Mouse (Mus musculus) stomach, postnatal 0 days (tissue): ENCODE results near the gene Tpi1. TPM values are rescaled to one million over a fixed set of nuclear protein-coding genes. Genes with fewer than 3 reads are reported as not detected.
A peak's percentile ranks its signal among the peaks of the same experiment; 100 is the strongest.

Experiments
- ATAC-seq: fragments of 200-750 bp; cut with Nextera tagmentation; 2 replicates; pipeline ENCODE4 v1.8.0; 2017; ENCODE audit not compliant: low FRiP score, low TSS enrichment
- DNase-seq: peaks from one replicate; pipeline ENCODE4 v3.0.0-alpha.2; 2016; ENCODE audit warnings: low spot score
- H3K27ac ChIP-seq: fragments of 300-500 bp; sonication (generic); replicated peaks from 2 replicates; pipeline ENCODE4 v1.5.1; 2014; ENCODE audit warnings: mild to moderate bottlenecking, control low read depth
- H3K27me3 ChIP-seq: fragments of 300-500 bp; sonication (generic); 2 replicates; pipeline ENCODE4 v1.6.1; 2014; ENCODE audit warnings: low read length; ENCODE audit not compliant: control insufficient read depth, insufficient read depth
- H3K36me3 ChIP-seq: fragments of 300-500 bp; sonication (generic); 2 replicates; pipeline ENCODE4 v1.6.1; 2014; ENCODE audit warnings: low read length, mixed read lengths; ENCODE audit not compliant: control insufficient read depth, insufficient read depth
- H3K4me1 ChIP-seq: fragments of 300-500 bp; sonication (generic); replicated peaks from 2 replicates; pipeline ENCODE4 v1.6.1; 2014; ENCODE audit warnings: antibody characterized with exemption; ENCODE audit not compliant: control insufficient read depth, insufficient read depth
- H3K4me2 ChIP-seq: fragments of 300-500 bp; sonication (generic); replicated peaks from 2 replicates; pipeline ENCODE4 v1.6.1; 2014; ENCODE audit warnings: low read depth, mild to moderate bottlenecking, control low read depth, moderate library complexity
- H3K4me3 ChIP-seq: fragments of 300-500 bp; sonication (generic); 2 replicates; pipeline ENCODE4 v1.5.1; 2014; ENCODE audit warnings: low read depth, low read length, control low read depth
- H3K9ac ChIP-seq: fragments of 300-500 bp; sonication (generic); 2 replicates; pipeline ENCODE4 v1.6.1; 2014; ENCODE audit warnings: mild to moderate bottlenecking, low read length, control low read depth, mixed read lengths
- H3K9me3 ChIP-seq: fragments of 300-500 bp; sonication (generic); 2 replicates; pipeline ENCODE4 v1.6.1; 2016; ENCODE audit warnings: low read length; ENCODE audit not compliant: control insufficient read depth
- CTCF ChIP-seq: IDR thresholded peaks from 2 replicates; pipeline ENCODE4 v1.5.1; 2016; ENCODE audit warnings: antibody characterized with exemption, low read depth, mild to moderate bottlenecking, moderate library complexity
- EP300 ChIP-seq: optimal IDR thresholded peaks from 2 replicates; pipeline ENCODE3; 2016; ENCODE audit warnings: antibody characterized with exemption
- WGBS: fragments of 180-500 bp; shearing (Covaris S2); extraction: QIAGEN DNeasy Blood & Tissue Kit; methylation state at CpG from one replicate; pipeline ENCODE4 v1.1.7; 2014; 5-methylcytosine and 5-hydroxymethylcytosine counted together
- polyA plus RNA-seq: library from polyadenylated mRNA; unstranded; fragments of >200 nt; fragmentation: Nextera tagmentation; extraction: Ambion mirVana; gene quantifications from 2 replicates; pipeline ENCODE4 v1.2.1, GENCODE M21; 2015

The Tpi1 gene
- polyA plus RNA-seq, 1 experiment from 2014 or later = 465 TPM

- TF ChIP-seq EP300 = no peak
- TF ChIP-seq CTCF = no peak
- Histone ChIP-seq H3K27me3 (no peaks in the 10 kb centered on the region), H3K4me3 (peak within 1 kb of the TSS; percentile 63), H3K27ac (no peak within 1 kb of the TSS), H3K4me1 (no peaks in the 10 kb centered on the region), H3K36me3 (no peaks in the 10 kb centered on the region), H3K4me2 (peak within 1 kb of the TSS; percentile 77), H3K9me3 (no peaks in the 10 kb centered on the region), H3K9ac (peak within 1 kb of the TSS; percentile 65)
- ATAC-seq (peak; percentile 81), DNase-seq (peak; percentile 75)
- under 1% methylated on average over 54 of the region's 54 CpGs for WGBS
Observed at GRCm38 (mm10) chr6:124769101-124769765, 44.9 kb downstream of the Tpi1 start, which contains the start of gene Eno2. Gene Eno2 (minus strand): TSS chr6:124769673.

GRCm38 (mm10) chr6:124768704-124769044 lies 45.4 kb downstream of the Tpi1 start:
- H3K36me3 ChIP-seq = no peaks in the 10 kb centered on the region
- DNase-seq (no peak), ATAC-seq (no peak)
- no peaks in the 10 kb centered on the region for H3K9me3 ChIP-seq
- H3K4me2 ChIP-seq = peak overlapping the region; percentile 77
- no peak overlapping the region for H3K27ac ChIP-seq
- H3K4me1 ChIP-seq = no peaks in the 10 kb centered on the region
- TF ChIP-seq EP300 (no peak), CTCF (no peak)
- WGBS = 9% methylated on average over 9 of the region's 9 CpGs
- no peaks in the 10 kb centered on the region for H3K27me3 ChIP-seq
- peak overlapping the region; percentile 63 for H3K4me3 ChIP-seq
- peak overlapping the region; percentile 65 for H3K9ac ChIP-seq

GRCm38 (mm10) chr6:124767920-124768703 lies 46.0 kb downstream of the Tpi1 start:
- 41% methylated on average over 19 of the region's 19 CpGs for whole genome bisulfite sequencing
- no peak for DNase-seq

GRCm38 (mm10) chr6:124767536-124767919 lies 46.6 kb downstream of the Tpi1 start:
- ATAC-seq = no peak
- WGBS = 60% methylated on average over 4 of the region's 4 CpGs
- H3K4me2 ChIP-seq = 0 out of 2 replicates have a peak overlapping the region, but pooled peaks have one; percentile 5
- no peaks in the 10 kb centered on the region for H3K27me3 ChIP-seq
- no peaks in the 10 kb centered on the region for H3K4me1 ChIP-seq
- TF ChIP-seq EP300 (no peak), CTCF (no peak)
- no peak overlapping the region for H3K4me3 ChIP-seq
- no peak for DNase-seq
- no peak overlapping the region for H3K9ac ChIP-seq
- H3K27ac ChIP-seq = no peak overlapping the region
- no peaks in the 10 kb centered on the region for H3K36me3 ChIP-seq
- no peaks in the 10 kb centered on the region for H3K9me3 ChIP-seq

More at GRCm38 (mm10) chr6:124767920-124768703, 46.0 kb downstream of the Tpi1 start:
- Histone ChIP-seq H3K4me2 (peak overlapping the region; percentile 77), H3K9ac (peak overlapping the region; percentile 65; the same call in 1 of the 2 replicates), H3K9me3 (no peaks in the 10 kb centered on the region), H3K4me1 (no peaks in the 10 kb centered on the region), H3K36me3 (no peaks in the 10 kb centered on the region), H3K27ac (no peak overlapping the region), H3K27me3 (no peaks in the 10 kb centered on the region), H3K4me3 (peak overlapping the region; percentile 63)
- ATAC-seq = peak; percentile 36; the same call in 1 of the 2 replicates
- TF ChIP-seq EP300 (no peak), CTCF (no peak)

GRCm38 (mm10) chr6:124765951-124766350 lies 48.1 kb downstream of the Tpi1 start:
- no peaks in the 10 kb centered on the region for H3K36me3 ChIP-seq
- no peak overlapping the region for H3K4me2 ChIP-seq
- no peaks in the 10 kb centered on the region for H3K4me1 ChIP-seq
- WGBS = 78% methylated on average over 7 of the region's 7 CpGs
- H3K27ac ChIP-seq = no peak overlapping the region
- TF ChIP-seq EP300 (no peak), CTCF (no peak)
- DNase-seq (no peak), ATAC-seq (no peak)
- H3K9me3 ChIP-seq = no peaks in the 10 kb centered on the region
- no peak overlapping the region for H3K4me3 ChIP-seq
- H3K9ac ChIP-seq = no peak overlapping the region
- no peaks in the 10 kb centered on the region for H3K27me3 ChIP-seq

Other genes with a start within 250 kb of the Tpi1 start
- gene C1rb, start 244.0 kb downstream of the Tpi1 start, polyA plus RNA-seq = not detected in 2 replicates
- 0.05 TPM in 1 of 2 replicates, not detected in the other for gene C1s2, start 178.2 kb downstream of the Tpi1 start, polyA plus RNA-seq
- 78.8 and 79.6 TPM in 2 replicates for gene Lpcat3, start 151.3 kb downstream of the Tpi1 start, polyA plus RNA-seq
- gene Emg1, start 102.1 kb downstream of the Tpi1 start, polyA plus RNA-seq = 93.9 and 94.8 TPM in 2 replicates
- gene Phb2, start 102.0 kb downstream of the Tpi1 start, polyA plus RNA-seq = 230 and 237 TPM in 2 replicates
- 13.1 and 15.8 TPM in 2 replicates for gene Ptpn6, start 75.6 kb downstream of the Tpi1 start, polyA plus RNA-seq
- 292 and 310 TPM in 2 replicates for gene Grcc10, start 72.9 kb downstream of the Tpi1 start, polyA plus RNA-seq
- not detected in 2 replicates for gene Gm45234, start 58.3 kb downstream of the Tpi1 start, polyA plus RNA-seq
- gene Atn1, start 57.8 kb downstream of the Tpi1 start, polyA plus RNA-seq = 6.6 and 6.9 TPM in 2 replicates
- 4.3 and 5.1 TPM in 2 replicates for gene Eno2, start 44.6 kb downstream of the Tpi1 start, polyA plus RNA-seq
- 0.19 and 0.28 TPM in 2 replicates for gene Lrrc23, start 34.6 kb downstream of the Tpi1 start, polyA plus RNA-seq
- gene Spsb2, start 5.6 kb downstream of the Tpi1 start, polyA plus RNA-seq = 18.8 and 18.9 TPM in 2 replicates
- 60.3 and 61.8 TPM in 2 replicates for gene Usp5, start 15.2 kb upstream of the Tpi1 start, polyA plus RNA-seq
- 43.3 and 52.8 TPM in 2 replicates for gene Cdca3, start 15.3 kb upstream of the Tpi1 start, polyA plus RNA-seq
- gene Gnb3, start 26.0 kb upstream of the Tpi1 start, polyA plus RNA-seq = 0.53 and 0.98 TPM in 2 replicates
- 9.7 and 10.7 TPM in 2 replicates for gene P3h3, start 43.5 kb upstream of the Tpi1 start, polyA plus RNA-seq
- 0.45 and 0.87 TPM in 2 replicates for gene Gpr162, start 49.7 kb upstream of the Tpi1 start, polyA plus RNA-seq
- gene Cd4, start 73.9 kb upstream of the Tpi1 start, polyA plus RNA-seq = 0.45 and 0.65 TPM in 2 replicates
- 0.93 and 1.4 TPM in 2 replicates for gene Lag3, start 97.4 kb upstream of the Tpi1 start, polyA plus RNA-seq
- gene Ptms, start 105.8 kb upstream of the Tpi1 start, polyA plus RNA-seq = 260 and 276 TPM in 2 replicates
- 312 and 330 TPM in 2 replicates for gene Mlf2, start 117.1 kb upstream of the Tpi1 start, polyA plus RNA-seq
- 114 and 121 TPM in 2 replicates for gene Cops7a, start 151.2 kb upstream of the Tpi1 start, polyA plus RNA-seq
- 3.1 and 4.0 TPM in 2 replicates for gene Pianp, start 182.4 kb upstream of the Tpi1 start, polyA plus RNA-seq
- 7.0 and 7.2 TPM in 2 replicates for gene Zfp384, start 194.8 kb upstream of the Tpi1 start, polyA plus RNA-seq
- 72.5 and 77.4 TPM in 2 replicates for gene Ing4, start 225.5 kb upstream of the Tpi1 start, polyA plus RNA-seq
- 2.5 and 2.6 TPM in 2 replicates for gene Acrbp, start 235.4 kb upstream of the Tpi1 start, polyA plus RNA-seq